In the genomic region with DNA sequence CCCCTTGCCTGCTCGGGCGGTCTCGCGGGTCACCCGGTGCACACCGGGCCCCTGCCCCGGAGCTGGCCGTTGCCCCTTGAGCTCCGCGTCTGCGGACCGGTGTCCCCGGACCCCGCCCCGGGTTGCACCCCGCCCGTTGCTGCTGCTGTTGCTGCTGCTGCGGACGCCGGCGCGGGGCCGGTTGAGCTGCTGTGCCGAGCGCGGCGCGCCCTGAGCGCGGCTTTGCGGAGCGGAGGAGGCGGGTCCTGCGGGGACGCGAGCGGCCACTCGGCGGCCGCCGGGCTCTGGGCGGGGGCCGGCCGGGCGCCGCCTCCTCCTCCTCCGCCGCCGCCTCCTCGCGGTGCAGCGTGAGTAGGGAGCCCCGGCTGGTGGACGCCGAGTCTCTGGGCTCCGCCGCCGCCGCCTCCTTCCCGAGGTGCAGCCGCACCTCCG, we compare ENCODE assay signal across 8 mouse cellular contexts. TPM values are rescaled to one million over a fixed set of nuclear protein-coding genes. Genes with fewer than 3 reads are reported as not detected.
DNase-seq lines count a peak whose midpoint lies in the region; ATAC-seq lines count a peak whose summit lies in the region.

No protein-coding gene starts in this region.

- no peaks in the 10 kb centered on the region for H3K36me3 ChIP-seq in embryonic facial prominence, embryonic 12.5 days
- H3K36me3 ChIP-seq in limb, embryonic 12.5 days = no peaks in the 10 kb centered on the region
- H3K36me3 ChIP-seq in midbrain, embryonic 14.5 days (ENCODE audit: control insufficient read depth, insufficient read depth, low read length) = no peaks in the 10 kb centered on the region

- under 1% methylated on average over 50 of the region's 62 CpGs for WGBS in embryonic facial prominence, embryonic 12.5 days
- WGBS in limb, embryonic 12.5 days = 0% methylated on average over 26 of the region's 62 CpGs
- 1% methylated on average over 47 of the region's 62 CpGs for WGBS in midbrain, embryonic 14.5 days

- DNase-seq in B cell, adult 2 months = peak; percentile 83 to 87
- peak; percentile 67 to 73 for DNase-seq in adrenal gland, postnatal 4 days (ENCODE audit: low spot score in 2 of 2)
- DNase-seq in heart, adult 18-20 months = peak; percentile 88 to 92
- DNase-seq in kidney, adult 18-20 months = peak; percentile 91
- DNase-seq in midbrain, embryonic 14.5 days = peak; percentile 89
- peak; percentile 77 for DNase-seq in spleen, adult 12 weeks (ENCODE audit: low spot score)

- peak overlapping the region; percentile 99 for H3K27ac ChIP-seq in embryonic facial prominence, embryonic 12.5 days
- peak overlapping the region; percentile 99 for H3K27ac ChIP-seq in limb, embryonic 12.5 days
- H3K27ac ChIP-seq in midbrain, embryonic 14.5 days (replicated peaks; ENCODE audit: low read depth, low read length) = peak overlapping the region; percentile 99

- H3K9ac ChIP-seq in embryonic facial prominence, embryonic 12.5 days = peak overlapping the region; percentile 90
- H3K9ac ChIP-seq in limb, embryonic 12.5 days (replicated peaks) = peak overlapping the region; percentile 91
- H3K9ac ChIP-seq in midbrain, embryonic 14.5 days (replicated peaks; ENCODE audit: low read length) = peak overlapping the region; percentile 94

- peak overlapping the region; percentile 95 for H3K4me2 ChIP-seq in embryonic facial prominence, embryonic 12.5 days (replicated peaks)
- peak overlapping the region; percentile 98 for H3K4me2 ChIP-seq in limb, embryonic 12.5 days
- peak overlapping the region; percentile 77 for H3K4me2 ChIP-seq in midbrain, embryonic 14.5 days (ENCODE audit: low read length)

- H3K4me3 ChIP-seq in embryonic facial prominence, embryonic 12.5 days = peak overlapping the region; percentile 97
- peak overlapping the region; percentile 93 for H3K4me3 ChIP-seq in limb, embryonic 12.5 days (replicated peaks)
- peak overlapping the region; percentile 90 for H3K4me3 ChIP-seq in midbrain, embryonic 14.5 days (replicated peaks; ENCODE audit: low read depth, low read length)

- H3K4me1 ChIP-seq in embryonic facial prominence, embryonic 12.5 days = peaks cover 6% of the 10 kb centered on the region; the same call in 1 of the 2 replicates
- peaks cover 8% of the 10 kb centered on the region for H3K4me1 ChIP-seq in limb, embryonic 12.5 days (replicated peaks)
- H3K4me1 ChIP-seq in midbrain, embryonic 14.5 days (ENCODE audit: control insufficient read depth, insufficient read depth, low read length) = 0 out of 2 replicates have a peak, but pooled peaks cover 14% of the 10 kb centered on the region

- H3K9me3 ChIP-seq in embryonic facial prominence, embryonic 12.5 days = no peaks in the 10 kb centered on the region
- H3K9me3 ChIP-seq in limb, embryonic 12.5 days = no peaks in the 10 kb centered on the region
- no peaks in the 10 kb centered on the region for H3K9me3 ChIP-seq in midbrain, embryonic 14.5 days (ENCODE audit: control insufficient read depth, low read length)

- no peaks in the 10 kb centered on the region for H3K27me3 ChIP-seq in embryonic facial prominence, embryonic 12.5 days
- H3K27me3 ChIP-seq in limb, embryonic 12.5 days = no peaks in the 10 kb centered on the region
- H3K27me3 ChIP-seq in midbrain, embryonic 14.5 days (ENCODE audit: control insufficient read depth, insufficient read depth, low read length) = no peaks in the 10 kb centered on the region

- peak; percentile 85 for ATAC-seq in embryonic facial prominence, embryonic 12.5 days (ENCODE audit: insufficient number of reproducible peaks, insufficient read depth, low FRiP score, low TSS enrichment)
- ATAC-seq in limb, embryonic 12.5 days (ENCODE audit: insufficient number of reproducible peaks, insufficient read depth, low FRiP score, low TSS enrichment, low read depth) = peak; percentile 81
- ATAC-seq in midbrain, embryonic 14.5 days (ENCODE audit: low FRiP score, low TSS enrichment) = peak; percentile 75

RNA-seq across cellular contexts. Expression of a gene that starts 0.6 kb away (rescaled TPM):
- total RNA-seq in adrenal gland, postnatal 4 days (2021) = 10 to 100 TPM; 70.9 to 89.9 TPM
- 103 and 111 TPM in 2 replicates for polyA plus RNA-seq in embryonic facial prominence, embryonic 12.5 days (2016; fragmentation: Nextera tagmentation; extraction: Ambion mirVana)
- 10 to 100 TPM; 61.2 to 61.4 TPM for total RNA-seq in heart, adult 18-20 months (2021)
- 95.9 and 100 TPM in 2 replicates for polyA plus RNA-seq in limb, embryonic 12.5 days (2016; fragmentation: Nextera tagmentation; extraction: Ambion mirVana)
- 214 and 229 TPM in 2 replicates for polyA plus RNA-seq in midbrain, embryonic 14.5 days (2014; fragmentation: Nextera tagmentation; extraction: Ambion mirVana)

Comparison
In these comparisons a context has a peak if more than half of its experiments do, and no peak if none do; other contexts are left out.
1. Peak in every context shown above with its lines: DNase-seq, ATAC-seq, H3K4me3 ChIP-seq and H3K27ac ChIP-seq.